Mouse (Mus musculus): Measurements from ENCODE around the gene Mtcl1. TPM values are rescaled to one million over a fixed set of nuclear protein-coding genes. Genes with fewer than 3 reads are reported as not detected.

Mtcl1 gene
- polyA plus RNA-seq, 1 experiment from 2014 or later: 3.5 TPM

DNA sequence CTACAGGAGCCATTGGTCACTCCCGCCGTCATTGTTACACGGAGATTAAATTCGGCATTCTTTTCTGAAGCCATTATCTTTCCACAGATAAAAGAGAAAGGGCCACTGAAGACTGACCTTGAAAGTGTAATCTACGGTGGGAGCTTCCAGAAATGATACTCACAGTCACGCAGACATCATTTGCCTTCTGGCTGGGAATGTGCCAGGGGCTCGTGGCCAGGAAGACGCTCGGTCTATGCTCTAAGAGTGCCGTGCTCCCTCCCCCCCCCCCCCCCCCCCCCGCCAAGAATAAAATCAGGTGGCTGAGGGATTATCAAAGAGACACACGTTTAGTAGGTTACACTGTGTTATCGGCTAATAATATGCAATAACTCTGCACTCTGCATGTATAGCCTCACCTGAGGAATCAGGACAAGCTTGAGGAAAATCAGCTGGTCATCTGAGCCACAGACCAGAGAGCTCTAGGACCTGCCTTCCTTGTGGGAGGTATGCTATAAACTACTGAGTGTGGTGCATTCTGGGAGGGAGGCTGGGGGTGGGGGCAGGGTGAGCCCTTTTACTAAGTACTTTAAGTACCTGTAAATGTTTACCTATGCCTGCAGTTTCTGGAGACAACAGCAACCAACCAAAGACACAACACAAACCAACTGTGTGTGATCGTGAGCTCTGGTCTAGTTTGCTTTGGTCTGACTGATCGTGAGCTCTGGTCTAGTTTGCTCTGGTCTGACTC lies 87.1 kb downstream of the Mtcl1 start:
- peaks cover 11% of the 10 kb centered on the region; the same call in 1 of the 2 replicates for H3K4me1 ChIP-seq (replicated peaks; ENCODE audit: insufficient read depth, low read length)
- peak; percentile 56 for DNase-seq (ENCODE audit: low spot score)
- H3K4me2 ChIP-seq (ENCODE audit: low read length): peak overlapping the region; percentile 28; the same call in 1 of the 2 replicates
- no peaks in the 10 kb centered on the region for H3K36me3 ChIP-seq (ENCODE audit: insufficient read depth, low read length)
- ATAC-seq (replicated peaks; ENCODE audit: low FRiP score, low read depth): peak; percentile 90
- H3K4me3 ChIP-seq (replicated peaks; ENCODE audit: low read depth, low read length): no peak overlapping the region; the same call in 1 of the 2 replicates
- no peak overlapping the region for H3K9ac ChIP-seq (ENCODE audit: low read depth, low read length)
- H3K27me3 ChIP-seq (ENCODE audit: insufficient read depth, low read length): no peaks in the 10 kb centered on the region
- no peaks in the 10 kb centered on the region for H3K9me3 ChIP-seq (replicated peaks; ENCODE audit: low read length)
- TF ChIP-seq CTCF (IDR thresholded peaks at IDR 0.05; ENCODE audit: low read depth): no peak
- 72% methylated on average over 14 of the region's 15 CpGs for WGBS
- peak overlapping the region; percentile 50 for H3K27ac ChIP-seq

DNA sequence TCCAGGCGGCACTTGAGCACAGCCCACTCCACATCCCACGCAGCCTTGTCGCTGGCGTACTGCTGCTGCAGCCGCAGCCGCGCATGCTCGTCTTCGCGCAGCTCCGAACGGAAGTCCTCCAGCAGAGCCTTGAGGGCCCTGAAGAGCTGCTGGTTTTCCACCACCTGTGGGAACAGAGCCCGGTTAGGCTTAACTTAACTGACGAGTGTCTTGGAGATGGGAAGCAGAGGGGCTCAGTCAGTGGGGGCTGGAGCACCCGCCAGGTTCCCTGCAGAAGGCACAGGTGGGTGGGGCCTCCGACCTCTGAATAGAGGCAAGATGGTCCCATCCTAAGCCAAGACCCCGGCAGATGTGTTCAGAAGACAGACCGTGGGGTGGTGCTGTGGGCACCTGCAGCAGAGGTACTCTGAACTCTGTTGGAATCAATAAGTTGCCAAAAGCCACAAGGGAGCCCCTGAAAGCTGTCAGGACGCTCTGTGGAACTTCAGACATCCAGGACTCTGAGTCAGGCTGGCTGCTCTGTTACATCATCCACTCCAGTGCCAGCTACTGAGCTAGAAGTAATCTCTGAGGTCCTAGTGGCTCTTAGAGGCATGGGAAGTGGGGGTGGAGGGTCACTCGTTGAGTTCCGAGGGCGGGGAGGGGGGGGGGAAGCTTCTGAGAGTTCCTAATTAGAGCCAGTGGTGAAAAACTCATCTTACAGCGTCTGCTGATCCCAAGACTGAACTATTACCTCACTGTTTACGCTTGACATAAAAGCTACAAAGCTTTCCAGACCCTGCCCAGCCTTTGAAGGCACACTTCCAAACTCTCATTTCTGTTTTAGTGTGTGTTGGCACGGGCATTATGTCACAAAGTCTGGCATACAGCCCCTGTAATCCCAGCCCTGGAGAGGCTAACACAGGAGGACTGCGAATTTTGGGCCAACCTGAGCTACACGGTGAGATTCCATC lies 91.2 kb downstream of the Mtcl1 start:
- Histone ChIP-seq H3K4me1 (replicated peaks; ENCODE audit: insufficient read depth, low read length) (peaks cover 9% of the 10 kb centered on the region; the same call in 1 of the 2 replicates), H3K4me2 (ENCODE audit: low read length) (no peak overlapping the region), H3K9ac (ENCODE audit: low read depth, low read length) (no peak overlapping the region), H3K9me3 (replicated peaks; ENCODE audit: low read length) (no peaks in the 10 kb centered on the region), H3K27me3 (ENCODE audit: insufficient read depth, low read length) (no peaks in the 10 kb centered on the region), H3K36me3 (ENCODE audit: insufficient read depth, low read length) (no peaks in the 10 kb centered on the region), H3K4me3 (replicated peaks; ENCODE audit: low read depth, low read length) (no peak overlapping the region), H3K27ac (no peak overlapping the region)
- no peak for TF ChIP-seq CTCF (IDR thresholded peaks at IDR 0.05; ENCODE audit: low read depth)
- no peak for ATAC-seq (replicated peaks; ENCODE audit: low FRiP score, low read depth)
- DNase-seq (ENCODE audit: low spot score): no peak
- WGBS: 66% methylated on average over 27 of the region's 27 CpGs

GRCm38 (mm10) chr17:66357171-66358025 lies 92.2 kb downstream of the Mtcl1 start:
- 28% methylated on average over 9 of the region's 9 CpGs for WGBS
- no peaks in the 10 kb centered on the region for H3K36me3 ChIP-seq (ENCODE audit: insufficient read depth, low read length)
- peak; percentile 81 for DNase-seq (ENCODE audit: low spot score)
- H3K9me3 ChIP-seq (replicated peaks; ENCODE audit: low read length): no peaks in the 10 kb centered on the region
- peaks cover 9% of the 10 kb centered on the region; the same call in 1 of the 2 replicates for H3K4me1 ChIP-seq (replicated peaks; ENCODE audit: insufficient read depth, low read length)
- no peak overlapping the region for H3K4me2 ChIP-seq (ENCODE audit: low read length)
- no peak overlapping the region for H3K27ac ChIP-seq
- H3K9ac ChIP-seq (ENCODE audit: low read depth, low read length): no peak overlapping the region
- ATAC-seq (replicated peaks; ENCODE audit: low FRiP score, low read depth): peak; percentile 61
- no peaks in the 10 kb centered on the region for H3K27me3 ChIP-seq (ENCODE audit: insufficient read depth, low read length)
- H3K4me3 ChIP-seq (replicated peaks; ENCODE audit: low read depth, low read length): no peak overlapping the region
- no peak for TF ChIP-seq CTCF (IDR thresholded peaks at IDR 0.05; ENCODE audit: low read depth)

- no peak overlapping the region for H3K4me2 ChIP-seq (ENCODE audit: low read length)
- H3K9ac ChIP-seq (ENCODE audit: low read depth, low read length): no peak overlapping the region
- H3K27ac ChIP-seq: 0 out of 2 replicates have a peak overlapping the region, but pooled peaks have one; percentile 22
- peaks cover 14% of the 10 kb centered on the region for H3K4me1 ChIP-seq (replicated peaks; ENCODE audit: insufficient read depth, low read length)
- ATAC-seq (replicated peaks; ENCODE audit: low FRiP score, low read depth) (no peak), DNase-seq (ENCODE audit: low spot score) (no peak)
- no peaks in the 10 kb centered on the region for H3K36me3 ChIP-seq (ENCODE audit: insufficient read depth, low read length)
- WGBS: 89% methylated on average over 14 of the region's 14 CpGs
- no peak overlapping the region for H3K4me3 ChIP-seq (replicated peaks; ENCODE audit: low read depth, low read length)
- no peaks in the 10 kb centered on the region for H3K9me3 ChIP-seq (replicated peaks; ENCODE audit: low read length)
- no peak for TF ChIP-seq CTCF (IDR thresholded peaks at IDR 0.05; ENCODE audit: low read depth)
- no peaks in the 10 kb centered on the region for H3K27me3 ChIP-seq (ENCODE audit: insufficient read depth, low read length)
Measured at GRCm38 (mm10) chr17:66353907-66354306, 95.6 kb downstream of the Mtcl1 start.

DNA sequence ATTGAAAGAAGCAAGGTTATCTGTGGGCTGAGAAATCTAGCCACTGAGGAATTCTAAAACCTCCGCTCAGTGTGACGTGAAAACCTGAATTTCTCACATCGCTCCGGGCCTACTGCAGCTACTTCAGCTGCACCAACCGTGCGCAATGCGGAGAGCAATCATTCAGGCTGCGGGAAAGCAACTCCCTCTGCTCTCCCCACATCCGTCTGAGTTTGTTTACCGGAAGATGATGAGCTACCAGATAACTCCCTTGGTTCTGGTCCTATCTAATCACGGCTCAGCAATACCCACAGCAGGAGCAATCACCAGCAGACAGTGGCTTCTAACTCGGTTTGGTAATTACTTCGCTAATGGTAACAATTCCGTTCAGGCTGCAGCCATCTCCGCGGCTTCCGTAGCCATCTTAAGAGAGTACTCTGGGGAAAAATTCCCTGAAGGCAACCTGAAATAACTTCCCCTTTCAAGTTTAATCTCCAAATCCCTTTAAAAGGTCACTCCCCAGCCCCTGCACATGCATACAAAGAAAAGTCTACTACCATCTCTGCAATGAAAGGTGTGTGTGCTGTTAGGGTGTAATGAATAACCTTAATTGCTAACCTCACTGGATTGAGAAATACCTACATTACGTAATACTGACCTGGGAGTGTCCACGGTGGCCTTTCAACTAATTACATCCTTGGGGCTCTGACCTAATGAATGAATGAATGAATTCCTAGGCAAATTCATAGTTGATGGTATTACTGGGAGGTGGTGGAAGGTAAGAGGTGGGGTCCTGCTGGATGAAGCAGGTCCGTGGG lies 96.5 kb downstream of the Mtcl1 start:
- ATAC-seq (replicated peaks; ENCODE audit: low FRiP score, low read depth): 0 out of 2 replicates have a peak, but pooled peaks have one; percentile 18
- H3K4me2 ChIP-seq (ENCODE audit: low read length): no peak overlapping the region
- no peak for DNase-seq (ENCODE audit: low spot score)

More for the DNA sequence above, 96.5 kb downstream of the Mtcl1 start:
- peaks cover 11% of the 10 kb centered on the region for H3K4me1 ChIP-seq (replicated peaks; ENCODE audit: insufficient read depth, low read length)
- WGBS: 50% methylated on average over 20 of the region's 20 CpGs
- no peaks in the 10 kb centered on the region for H3K9me3 ChIP-seq (replicated peaks; ENCODE audit: low read length)
- H3K27me3 ChIP-seq (ENCODE audit: insufficient read depth, low read length): no peaks in the 10 kb centered on the region
- no peak overlapping the region for H3K9ac ChIP-seq (ENCODE audit: low read depth, low read length)
- no peaks in the 10 kb centered on the region for H3K36me3 ChIP-seq (ENCODE audit: insufficient read depth, low read length)
- H3K4me3 ChIP-seq (replicated peaks; ENCODE audit: low read depth, low read length): no peak overlapping the region
- no peak for TF ChIP-seq CTCF (IDR thresholded peaks at IDR 0.05; ENCODE audit: low read depth)
- 0 out of 2 replicates have a peak overlapping the region, but pooled peaks have one; percentile 22 for H3K27ac ChIP-seq
